Mouse (Mus musculus) lung, embryonic 16.5 days (tissue): Measurements from ENCODE around the gene Kel. TPM values are rescaled to one million over a fixed set of nuclear protein-coding genes. Genes with fewer than 3 reads are reported as not detected.

Source experiments
- ATAC-seq: fragments of 200-750 bp; cut with Nextera tagmentation; 2 replicates; pipeline ENCODE4 v1.8.0; 2017; ENCODE audit warnings: low read depth, mild to moderate bottlenecking, moderate library complexity
- H3K27ac ChIP-seq: fragments of 300-500 bp; sonication (generic); 2 replicates; pipeline ENCODE4 v1.5.1; 2014; ENCODE audit warnings: mild to moderate bottlenecking, control low read depth, low read length
- H3K27me3 ChIP-seq: fragments of 300-500 bp; sonication (generic); 2 replicates; pipeline ENCODE4 v1.6.1; 2014; ENCODE audit warnings: low read depth, low read length, mixed read lengths; ENCODE audit not compliant: control insufficient read depth, insufficient read depth
- H3K36me3 ChIP-seq: fragments of 300-500 bp; sonication (generic); 2 replicates; pipeline ENCODE4 v1.6.1; 2014; ENCODE audit warnings: low read length; ENCODE audit not compliant: control insufficient read depth, insufficient read depth
- H3K4me1 ChIP-seq: fragments of 300-500 bp; sonication (generic); replicated peaks from 2 replicates; pipeline ENCODE4 v1.6.1; 2014; ENCODE audit warnings: low read length, mixed read lengths; ENCODE audit not compliant: control insufficient read depth, insufficient read depth
- H3K4me2 ChIP-seq: fragments of 300-500 bp; sonication (generic); 2 replicates; pipeline ENCODE4 v1.6.1; 2014; ENCODE audit warnings: low read depth, low read length, control low read depth
- H3K4me3 ChIP-seq: fragments of 300-500 bp; sonication (generic); 2 replicates; pipeline ENCODE4 v1.5.1; 2014; ENCODE audit warnings: mild to moderate bottlenecking, low read length, control low read depth
- H3K9ac ChIP-seq: fragments of 300-500 bp; sonication (generic); 2 replicates; pipeline ENCODE4 v1.6.1; 2014; ENCODE audit warnings: low read length, control low read depth
- H3K9me3 ChIP-seq: fragments of 300-500 bp; sonication (generic); 2 replicates; pipeline ENCODE4 v1.6.1; 2016; ENCODE audit warnings: low read length; ENCODE audit not compliant: control insufficient read depth
- WGBS: fragments of 180-500 bp; shearing (Covaris S2); extraction: QIAGEN DNeasy Blood & Tissue Kit; methylation state at CpG from one replicate; pipeline ENCODE4 v1.1.7; 2014; 5-methylcytosine and 5-hydroxymethylcytosine counted together
- polyA plus RNA-seq: library from polyadenylated mRNA; unstranded; fragments of >200 nt; fragmentation: Nextera tagmentation; extraction: Ambion mirVana; gene quantifications from 2 replicates; pipeline ENCODE4 v1.2.1, GENCODE M21; 2015

Gene Kel
- polyA plus RNA-seq, 1 experiment from 2014 or later, result 0.83 TPM

GRCm38 (mm10) chr6:41658487-41658886 lies 45.7 kb downstream of the Kel start:
- Histone ChIP-seq H3K9me3 (no peaks in the 10 kb centered on the region), H3K4me1 (no peaks in the 10 kb centered on the region), H3K4me3 (no peak overlapping the region), H3K36me3 (no peaks in the 10 kb centered on the region), H3K9ac (no peak overlapping the region), H3K27me3 (no peaks in the 10 kb centered on the region), H3K27ac (no peak overlapping the region), H3K4me2 (no peak overlapping the region)
- WGBS, result 42% methylated on average over 1 of the region's 1 CpGs
- no peak for ATAC-seq

- Histone ChIP-seq H3K9me3 (no peaks in the 10 kb centered on the region), H3K27ac (no peak overlapping the region), H3K9ac (no peak overlapping the region), H3K4me3 (no peak overlapping the region), H3K27me3 (no peaks in the 10 kb centered on the region), H3K4me1 (no peaks in the 10 kb centered on the region), H3K36me3 (no peaks in the 10 kb centered on the region), H3K4me2 (no peak overlapping the region)
- WGBS, result 81% methylated on average over 8 of the region's 8 CpGs
- ATAC-seq, result no peak
These were observed 49.5 kb downstream of the Kel start for GRCm38 (mm10) chr6:41654648-41655047.

- Histone ChIP-seq H3K27me3 (no peaks in the 10 kb centered on the region), H3K27ac (no peak overlapping the region), H3K4me1 (no peaks in the 10 kb centered on the region), H3K36me3 (no peaks in the 10 kb centered on the region), H3K9me3 (no peaks in the 10 kb centered on the region), H3K4me3 (no peak overlapping the region), H3K9ac (no peak overlapping the region), H3K4me2 (no peak overlapping the region)
- no peak for ATAC-seq
- WGBS, result 89% methylated on average over 5 of the region's 5 CpGs
These were observed 51.0 kb downstream of the Kel start for GRCm38 (mm10) chr6:41653173-41653572.

GRCm38 (mm10) chr6:41646672-41647071 lies 57.5 kb downstream of the Kel start:
- no peak for ATAC-seq

GRCm38 (mm10) chr6:41646220-41646619 lies 57.9 kb downstream of the Kel start:
- H3K27ac ChIP-seq, result no peak overlapping the region
- H3K4me1 ChIP-seq, result no peaks in the 10 kb centered on the region
- no peaks in the 10 kb centered on the region for H3K36me3 ChIP-seq
- no peak overlapping the region for H3K4me3 ChIP-seq
- no peak for ATAC-seq
- no peaks in the 10 kb centered on the region for H3K27me3 ChIP-seq
- WGBS, result 83% methylated on average over 3 of the region's 3 CpGs
- H3K9ac ChIP-seq, result no peak overlapping the region
- H3K4me2 ChIP-seq, result no peak overlapping the region
- H3K9me3 ChIP-seq, result no peaks in the 10 kb centered on the region

More at GRCm38 (mm10) chr6:41646672-41647071, 57.5 kb downstream of the Kel start:
- Histone ChIP-seq H3K4me3 (no peak overlapping the region), H3K9ac (no peak overlapping the region), H3K9me3 (no peaks in the 10 kb centered on the region), H3K27ac (no peak overlapping the region), H3K27me3 (no peaks in the 10 kb centered on the region), H3K36me3 (no peaks in the 10 kb centered on the region), H3K4me2 (no peak overlapping the region), H3K4me1 (no peaks in the 10 kb centered on the region)

GRCm38 (mm10) chr6:41643227-41643626 lies 60.9 kb downstream of the Kel start:
- Histone ChIP-seq H3K9me3 (no peaks in the 10 kb centered on the region), H3K9ac (no peak overlapping the region), H3K4me1 (peaks cover 3% of the 10 kb centered on the region; the same call in 1 of the 2 replicates), H3K27ac (peak overlapping the region; percentile 47), H3K36me3 (no peaks in the 10 kb centered on the region), H3K27me3 (no peaks in the 10 kb centered on the region), H3K4me3 (no peak overlapping the region), H3K4me2 (no peak overlapping the region)
- 92% methylated on average over 3 of the region's 3 CpGs for WGBS
- ATAC-seq, result peak; percentile 86

GRCm38 (mm10) chr6:41642765-41643164 lies 61.4 kb downstream of the Kel start:
- Histone ChIP-seq H3K9me3 (no peaks in the 10 kb centered on the region), H3K27me3 (no peaks in the 10 kb centered on the region), H3K4me2 (no peak overlapping the region), H3K9ac (no peak overlapping the region), H3K36me3 (no peaks in the 10 kb centered on the region), H3K4me1 (peaks cover 3% of the 10 kb centered on the region; the same call in 1 of the 2 replicates), H3K4me3 (no peak overlapping the region), H3K27ac (peak overlapping the region; percentile 47; the same call in 1 of the 2 replicates)
- WGBS, result 46% methylated on average over 4 of the region's 4 CpGs
- ATAC-seq, result no peak

- Histone ChIP-seq H3K9ac (no peak overlapping the region), H3K4me2 (no peak overlapping the region), H3K9me3 (no peaks in the 10 kb centered on the region), H3K4me3 (no peak overlapping the region), H3K36me3 (no peaks in the 10 kb centered on the region), H3K27me3 (no peaks in the 10 kb centered on the region), H3K4me1 (peaks cover 3% of the 10 kb centered on the region; the same call in 1 of the 2 replicates), H3K27ac (no peak overlapping the region)
- ATAC-seq, result no peak
- WGBS, result 60% methylated on average over 6 of the region's 6 CpGs
These were observed 62.8 kb downstream of the Kel start for GRCm38 (mm10) chr6:41641173-41641866.

GRCm38 (mm10) chr6:41640449-41640848 lies 63.7 kb downstream of the Kel start:
- Histone ChIP-seq H3K4me3 (no peak overlapping the region), H3K9ac (no peak overlapping the region), H3K27ac (no peak overlapping the region), H3K9me3 (no peaks in the 10 kb centered on the region), H3K4me2 (no peak overlapping the region), H3K4me1 (peaks cover 3% of the 10 kb centered on the region; the same call in 1 of the 2 replicates), H3K27me3 (no peaks in the 10 kb centered on the region), H3K36me3 (no peaks in the 10 kb centered on the region)
- ATAC-seq, result no peak
- 43% methylated on average over 3 of the region's 3 CpGs for WGBS
